Mouse (Mus musculus) lung, adult 18-20 months (tissue): ENCODE measurements at regions not wholly inside any gene's neighbourhood (a gene's known extent, or its start where the extent isn't known, plus 50 kb on each side); places are given as distances from the start of the nearest gene placed in this dataset.

Source experiments
- DNase-seq, 2 experiments: peaks; one replicate each; pipeline ENCODE4 v3.0.0; 2022; ENCODE audit warnings: mixed read lengths in 2 of 2

GRCm38 (mm10) chr16:93182656-93183055 lies 356.7 kb upstream of the Runx1 start:
- no peak for DNase-seq

GRCm38 (mm10) chr16:93181497-93181896 lies 355.5 kb upstream of the Runx1 start:
- DNase-seq = no peak

- DNase-seq = no peak
Observed at GRCm38 (mm10) chr16:93180213-93180612, 354.3 kb upstream of the Runx1 start.

GRCm38 (mm10) chr16:93166667-93167066 lies 340.7 kb upstream of the Runx1 start:
- DNase-seq = no peak

- no peak for DNase-seq
Observed at GRCm38 (mm10) chr16:93158526-93159226, 332.7 kb upstream of the Runx1 start.

GRCm38 (mm10) chr16:93153545-93154329 lies 327.8 kb upstream of the Runx1 start:
- DNase-seq = no peak

GRCm38 (mm10) chr16:93152765-93153489 lies 327.0 kb upstream of the Runx1 start:
- DNase-seq = no peak

- no peak for DNase-seq
Observed at GRCm38 (mm10) chr16:93152057-93152456, 326.1 kb upstream of the Runx1 start.

GRCm38 (mm10) chr16:93151652-93152051 lies 325.7 kb upstream of the Runx1 start:
- DNase-seq = no peak

- no peak for DNase-seq
Observed at GRCm38 (mm10) chr16:93150451-93150850, 324.5 kb upstream of the Runx1 start.

GRCm38 (mm10) chr16:93147525-93148222 lies 321.7 kb upstream of the Runx1 start:
- DNase-seq = no peak

GRCm38 (mm10) chr16:93146812-93147211 lies 320.9 kb upstream of the Runx1 start:
- no peak for DNase-seq

GRCm38 (mm10) chr16:93145617-93146016 lies 319.7 kb upstream of the Runx1 start:
- no peak for DNase-seq

- DNase-seq = no peak
Observed at GRCm38 (mm10) chr16:93144033-93144432, 318.1 kb upstream of the Runx1 start.

- no peak for DNase-seq
Observed at GRCm38 (mm10) chr16:93143164-93143563, 317.2 kb upstream of the Runx1 start.

- no peak for DNase-seq
Observed at GRCm38 (mm10) chr16:93141967-93142366, 316.0 kb upstream of the Runx1 start.

- no peak for DNase-seq
Observed at GRCm38 (mm10) chr16:93140535-93141110, 314.7 kb upstream of the Runx1 start.

GRCm38 (mm10) chr16:93137249-93137648 lies 311.3 kb upstream of the Runx1 start:
- DNase-seq = peak in 1 of 2 experiments; percentile 21

GRCm38 (mm10) chr16:93131404-93131803 lies 305.5 kb upstream of the Runx1 start:
- no peak for DNase-seq

GRCm38 (mm10) chr16:93130622-93131021 lies 304.7 kb upstream of the Runx1 start:
- no peak for DNase-seq

GRCm38 (mm10) chr16:93123707-93124106 lies 297.8 kb upstream of the Runx1 start:
- DNase-seq = no peak
